Mouse (Mus musculus) embryo, embryonic 10.5 days (tissue): ENCODE measurements at regions not wholly inside any gene's neighbourhood (a gene's known extent, or its start where the extent isn't known, plus 50 kb on each side); places are given as distances from the start of the nearest gene placed in this dataset.

Experiments used
- DNase-seq: peaks from one replicate; pipeline ENCODE4 v3.0.0-alpha.2; 2015; ENCODE audit warnings: low spot score

GRCm38 (mm10) chr19:49379646-49380045, 1173.8 kb downstream of the Sorcs3 start:
- DNase-seq = no peak

- no peak for DNase-seq
Measured at GRCm38 (mm10) chr19:49396257-49396656, 1190.4 kb downstream of the Sorcs3 start.

DNA sequence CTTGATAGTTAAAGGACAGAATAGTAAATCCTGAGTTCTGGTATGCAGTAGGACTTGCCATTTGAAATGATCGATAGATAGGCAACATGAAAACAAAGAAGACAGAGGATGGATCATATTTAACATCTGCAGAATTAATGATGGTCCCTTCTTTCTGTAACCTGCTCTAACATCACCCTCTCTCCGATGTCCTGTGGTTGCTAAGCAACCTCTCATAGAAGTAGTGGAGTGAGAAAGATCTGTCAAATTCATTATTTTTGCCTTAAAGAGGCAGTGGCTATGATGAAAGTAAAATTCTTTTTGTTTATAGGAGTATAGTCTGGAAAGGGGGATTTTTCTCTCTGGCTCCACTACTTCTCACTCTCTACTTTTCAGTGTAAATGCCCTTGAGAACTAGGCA, 1209.5 kb downstream of the Sorcs3 start:
- no peak for DNase-seq

- no peak for DNase-seq
Measured at GRCm38 (mm10) chr19:49423059-49423900, 1217.5 kb downstream of the Sorcs3 start.
